Mouse (Mus musculus): ENCODE data around the gene Cyp2b10.
"Not testable (repeated sequence)": the region's sequence is repeated elsewhere in the genome, so short reads cannot be mapped to it uniquely, and the experiment has no call there.

DNA sequence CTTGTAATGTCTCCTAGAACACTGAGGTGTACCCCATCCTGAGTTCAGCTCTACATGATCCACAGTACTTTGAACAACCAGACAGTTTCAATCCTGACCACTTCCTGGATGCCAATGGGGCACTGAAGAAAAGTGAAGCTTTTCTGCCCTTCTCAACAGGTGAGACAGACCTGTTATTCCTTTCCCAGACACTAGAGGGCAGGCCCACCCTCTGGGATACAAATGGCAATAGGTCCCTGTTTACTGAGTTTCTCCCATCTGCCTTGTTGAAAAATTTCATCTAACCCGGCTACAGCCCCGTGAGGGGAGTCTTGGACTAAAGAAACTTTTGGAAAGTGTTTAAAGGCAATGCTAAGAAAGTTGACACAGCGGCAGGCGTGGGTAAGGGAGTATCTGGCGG lies 19.9 kb downstream of the Cyp2b10 start:
- TF ChIP-seq CTCF (IDR thresholded peaks at IDR 0.05; ENCODE audit: control insufficient read depth, insufficient read depth, insufficient read length); MAX (IDR thresholded peaks at IDR 0.05); MYOG (IDR thresholded peaks at IDR 0.05; ENCODE audit: control insufficient read depth, extremely low read depth, insufficient read length); MYOD1 (IDR thresholded peaks at IDR 0.05; ENCODE audit: control insufficient read depth, insufficient read length, low read depth): not testable (repeated sequence)

Data from C2C12 (cell line).